ENCODE assay signal across 25 mouse cellular contexts in genomic region chr8:124943801-124944200, GRCm38 (mm10). TPM values are rescaled to one million over a fixed set of nuclear protein-coding genes. Genes with fewer than 3 reads are reported as not detected.
A peak's percentile ranks its signal among the peaks of the same experiment; 100 is the strongest.
DNase-seq lines count a peak whose midpoint lies in the region; ATAC-seq and TF ChIP-seq lines count a peak whose summit lies in the region.
"Had no signal": no experiment of that assay in that cellular context is flagged by ENCODE, and none has a peak within 500 bp of the region (broad histone marks: within the 10 kb centered on the region; RNA-seq: fewer than 3 reads in every experiment).

No protein-coding gene starts in this region.

- ATAC-seq in hindbrain, embryonic 13.5 days (ENCODE audit: low FRiP score), result no peak
- ATAC-seq in hindbrain, embryonic 12.5 days (ENCODE audit: low FRiP score), result no peak
- ATAC-seq: forebrain, embryonic 14.5 days; forebrain, postnatal 0 days; hindbrain, postnatal 0 days; inflammation-experienced regulatory T-cells, adult 6 months; intestine, postnatal 0 days had no signal

- peak overlapping the region; percentile 49; the same call in 1 of the 2 replicates for H3K9ac ChIP-seq in hindbrain, embryonic 13.5 days
- H3K9ac ChIP-seq in hindbrain, embryonic 12.5 days, result no peak overlapping the region
- H3K9ac ChIP-seq: embryonic facial prominence, embryonic 12.5 days; embryonic facial prominence, embryonic 15.5 days; forebrain, postnatal 0 days; hindbrain, embryonic 14.5 days had no signal

- 90% methylated on average over 6 of the region's 6 CpGs for WGBS in hindbrain, embryonic 13.5 days
- 94% methylated on average over 6 of the region's 6 CpGs for WGBS in hindbrain, embryonic 12.5 days

- H3K9me3 ChIP-seq in hindbrain, embryonic 13.5 days, result no peaks in the 10 kb centered on the region
- no peaks in the 10 kb centered on the region for H3K9me3 ChIP-seq in hindbrain, embryonic 12.5 days (replicated peaks)
- H3K9me3 ChIP-seq: embryonic facial prominence, embryonic 12.5 days; embryonic facial prominence, embryonic 15.5 days had no signal

- H3K27ac ChIP-seq in gastrocnemius, adult 2 months, result peak overlapping the region; percentile 63; the same call in 1 of the 2 replicates
- H3K27ac ChIP-seq in hindbrain, embryonic 13.5 days, result 0 out of 2 replicates have a peak overlapping the region, but pooled peaks have one; percentile 1
- H3K27ac ChIP-seq in hindbrain, embryonic 12.5 days, result no peak overlapping the region
- H3K27ac ChIP-seq: embryonic facial prominence, embryonic 12.5 days; embryonic facial prominence, embryonic 15.5 days; hindbrain, embryonic 14.5 days; hindbrain, postnatal 0 days had no signal

- H3K27me3 ChIP-seq in hindbrain, embryonic 13.5 days, result no peaks in the 10 kb centered on the region
- no peaks in the 10 kb centered on the region for H3K27me3 ChIP-seq in hindbrain, embryonic 12.5 days
- H3K27me3 ChIP-seq: CH12.LX; embryonic facial prominence, embryonic 12.5 days; embryonic facial prominence, embryonic 15.5 days had no signal

- no peak for DNase-seq in gastrocnemius, adult 2 months
- DNase-seq in gastrocnemius, postnatal 36 days, result no peak
- DNase-seq in retina, postnatal 1 day, result peak; percentile 84
- no peak for DNase-seq in retina, embryonic 14.5 days (ENCODE audit: low spot score)
- peak; percentile 60 for DNase-seq in retina, postnatal 7 days (ENCODE audit: low read depth, low spot score)
- no peak for DNase-seq in layer of hippocampus, adult 9-11 months
- DNase-seq: adrenal gland, adult 2 months; adrenal gland, postnatal 14 days; B cell, adult 2 months; cerebellum, adult 18-20 months; cerebellum, postnatal 14 days; forebrain, postnatal 0 days; gastrocnemius, postnatal 25 days; heart, postnatal 14 days had no signal

- intact Hi-C loops in gastrocnemius, adult 2 months (cut with DNase I), result no loop called here
- intact Hi-C loops in gastrocnemius, postnatal 36 days (cut with DNase I), result no loop called here

- no peak for TF ChIP-seq CTCF in gastrocnemius, adult 2 months (IDR thresholded peaks at IDR 0.05)

- no peak overlapping the region for H3K4me3 ChIP-seq in gastrocnemius, adult 2 months
- H3K4me3 ChIP-seq in hindbrain, embryonic 13.5 days, result no peak overlapping the region
- H3K4me3 ChIP-seq in hindbrain, embryonic 12.5 days, result no peak overlapping the region
- H3K4me3 ChIP-seq: embryonic facial prominence, embryonic 12.5 days; embryonic facial prominence, embryonic 15.5 days had no signal

- H3K36me3 ChIP-seq in hindbrain, embryonic 13.5 days, result peaks cover 18% of the 10 kb centered on the region
- peaks cover 17% of the 10 kb centered on the region for H3K36me3 ChIP-seq in hindbrain, embryonic 12.5 days

- H3K4me1 ChIP-seq in hindbrain, embryonic 13.5 days (replicated peaks), result peaks cover 49% of the 10 kb centered on the region
- H3K4me1 ChIP-seq in hindbrain, embryonic 12.5 days, result peaks cover 38% of the 10 kb centered on the region

- H3K4me2 ChIP-seq in hindbrain, embryonic 13.5 days, result peak overlapping the region; percentile 17; the same call in 1 of the 2 replicates
- H3K4me2 ChIP-seq in hindbrain, embryonic 12.5 days (replicated peaks), result no peak overlapping the region
- H3K4me2 ChIP-seq: embryonic facial prominence, embryonic 12.5 days; embryonic facial prominence, embryonic 15.5 days; heart, embryonic 11.5 days; hindbrain, embryonic 14.5 days had no signal

RNA-seq across cellular contexts. Expression of gene Egln1, which starts 5.3 kb away (rescaled TPM):
- total RNA-seq in gastrocnemius, adult 2 months (2021), result 100 to 1,000 TPM; 159 to 192 TPM
- total RNA-seq in gastrocnemius, postnatal 36 days (2021), result 100 to 1,000 TPM; 140 to 151 TPM
- 16.9 and 17.2 TPM in 2 replicates for polyA plus RNA-seq in hindbrain, embryonic 13.5 days (2015; fragmentation: Nextera tagmentation; extraction: Ambion mirVana)
- polyA plus RNA-seq in hindbrain, embryonic 12.5 days (2016; fragmentation: Nextera tagmentation; extraction: Ambion mirVana), result 17.3 and 17.5 TPM in 2 replicates

RNA-seq across cellular contexts. Expression of gene Sprtn, which starts 46.1 kb away (rescaled TPM):
- 1 to 10 TPM; 6.7 to 7.5 TPM for total RNA-seq in gastrocnemius, adult 2 months (2021)
- 1 to 10 TPM; 5.0 to 6.9 TPM for total RNA-seq in gastrocnemius, postnatal 36 days (2021)
- polyA plus RNA-seq in hindbrain, embryonic 13.5 days (2015; fragmentation: Nextera tagmentation; extraction: Ambion mirVana), result 9.5 and 10.6 TPM in 2 replicates
- polyA plus RNA-seq in hindbrain, embryonic 12.5 days (2016; fragmentation: Nextera tagmentation; extraction: Ambion mirVana), result 15.2 and 17.0 TPM in 2 replicates

RNA-seq across cellular contexts. Expression of gene Exoc8, which starts 46.3 kb away (rescaled TPM):
- 1 to 10 TPM; 7.6 to 7.8 TPM for total RNA-seq in gastrocnemius, adult 2 months (2021)
- total RNA-seq in gastrocnemius, postnatal 36 days (2021), result 1 to 10 TPM; 6.3 to 8.0 TPM
- 13.2 and 13.8 TPM in 2 replicates for polyA plus RNA-seq in hindbrain, embryonic 13.5 days (2015; fragmentation: Nextera tagmentation; extraction: Ambion mirVana)
- 17.2 and 18.8 TPM in 2 replicates for polyA plus RNA-seq in hindbrain, embryonic 12.5 days (2016; fragmentation: Nextera tagmentation; extraction: Ambion mirVana)

Comparison
In these comparisons a context has a peak if more than half of its experiments do, and no peak if none do; other contexts are left out.
1. DNase-seq: peak in retina, postnatal 1 day (single experiment) and retina, postnatal 7 days (single experiment); none in gastrocnemius, adult 2 months (single experiment), gastrocnemius, postnatal 36 days (0 of 2), retina, embryonic 14.5 days (single experiment) and layer of hippocampus, adult 9-11 months (single experiment).